Mouse (Mus musculus): ENCODE data around the gene Ybx2. TPM values are rescaled to one million over a fixed set of nuclear protein-coding genes. Genes with fewer than 3 reads are reported as not detected.
A peak's percentile ranks its signal among the peaks of the same experiment; 100 is the strongest.

Ybx2 gene
- total and polyA plus RNA-seq, 3 experiments, result 0.25 to 0.39 TPM; not detected in 1

DNA sequence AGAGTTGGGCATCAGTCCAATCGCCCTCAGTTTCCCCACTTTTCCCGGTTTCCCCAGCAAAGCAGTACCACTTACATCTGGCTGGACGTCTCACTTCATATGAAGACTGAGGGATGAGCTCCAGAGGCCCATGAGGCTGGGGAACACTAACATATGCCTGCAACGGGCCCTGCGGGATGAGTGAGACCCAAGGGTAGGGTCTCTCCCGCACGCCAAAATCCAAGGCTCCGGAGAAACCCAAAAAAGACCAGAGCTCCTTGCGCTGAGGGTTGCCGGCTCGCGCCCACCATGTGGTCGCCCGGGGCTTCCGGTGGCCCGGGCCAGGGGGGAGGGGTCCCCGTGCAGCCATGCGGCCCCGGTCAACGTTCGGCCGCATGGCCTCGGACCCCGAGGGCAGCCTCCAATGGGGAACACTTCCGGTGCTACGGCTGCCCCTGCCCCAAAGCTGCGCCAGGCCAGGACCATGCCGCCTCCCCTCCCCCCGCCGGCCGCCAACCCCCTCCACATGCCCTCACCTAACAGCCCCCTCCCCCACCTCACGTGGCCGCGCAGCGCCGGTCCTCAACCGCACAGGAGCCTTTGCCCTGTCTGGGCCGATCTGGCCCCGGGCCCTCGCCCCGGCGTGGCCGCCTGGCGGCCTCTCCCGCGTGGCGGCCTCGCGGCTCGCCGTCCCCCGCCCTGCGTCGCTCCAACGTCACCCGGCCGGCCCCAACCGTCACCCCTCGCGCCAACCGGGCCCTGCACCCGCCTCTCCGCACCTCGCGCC, 15.1 kb upstream of the Ybx2 start:
- Histone ChIP-seq H3K27ac (ENCODE audit: insufficient read depth, low read depth) (peak overlapping the region; percentile 89), H3K4me1 (ENCODE audit: control insufficient read depth in 1 of 2, insufficient read depth in 2 of 2) (peaks cover 17 to 50% of the 10 kb centered on the region in 2 experiments), H3K79me2 (replicated peaks; ENCODE audit: control insufficient read depth, extremely low read depth, insufficient read depth, poor library complexity, severe bottlenecking) (peaks cover 51% of the 10 kb centered on the region), H3K9me3 (replicated peaks; ENCODE audit: low read length) (no peaks in the 10 kb centered on the region), H3K36me3 (replicated peaks in 1 of 2; ENCODE audit: control insufficient read depth in 1 of 2, insufficient read depth in 1 of 2, low read length in 1 of 2) (peaks cover 36 to 40% of the 10 kb centered on the region in 2 experiments), H3K9ac (ENCODE audit: insufficient read depth, low read depth) (peak overlapping the region; percentile 97), H3K27me3 (replicated peaks) (no peaks in the 10 kb centered on the region), H3K4me3 (replicated peaks in 1 of 3; ENCODE audit: low read depth in 2 of 3, low read length in 2 of 3, poor library complexity in 1 of 3) (peak overlapping the region; percentile 90 to 99 (median 95)), H3K4me2 (ENCODE audit: insufficient read depth, low read depth, poor library complexity, severe bottlenecking) (peak overlapping the region; percentile 29; the same call in 1 of the 2 replicates)
- in situ Hi-C loops (cut with MboI; ENCODE audit: low pct_ligation_motif_present, low pct_unique_long_range_greater_than_20kb, low sequenced_read_pairs) (no loop called here), dilution Hi-C loops (cut with MboI; ENCODE audit: extremely low pct_ligation_motif_present, extremely low pct_unique_long_range_greater_than_20kb, low sequenced_read_pairs) (no loop called here)
- peak; percentile 66 for DNase-seq (ENCODE audit: extremely low read depth)
- TF ChIP-seq HCFC1 (IDR thresholded peaks at IDR 0.05; ENCODE audit: low read depth, low read length) (peak; percentile 54), TBP (conservative IDR thresholded peaks at IDR 0.05; ENCODE audit: low read depth, low read length) (no peak), ETS1 (conservative IDR thresholded peaks at IDR 0.05; ENCODE audit: low read depth, low read length) (no peak), KAT2A (IDR thresholded peaks at IDR 0.05; ENCODE audit: insufficient replicate concordance, low read length) (no peak), E2F4 (IDR thresholded peaks at IDR 0.05; ENCODE audit: insufficient replicate concordance, low read depth, low read length) (no peak), RCOR1 (conservative IDR thresholded peaks at IDR 0.05; ENCODE audit: low read depth, low read length) (no peak), ZNF384 (IDR thresholded peaks at IDR 0.05; ENCODE audit: low read depth, low read length) (no peak), USF2 (conservative IDR thresholded peaks at IDR 0.05; ENCODE audit: low read depth, low read length) (no peak), MAZ (IDR thresholded peaks at IDR 0.05; ENCODE audit: low read depth, low read length) (0 out of 2 replicates have a peak, but pooled peaks have one; percentile 26), MXI1 (IDR thresholded peaks at IDR 0.05; ENCODE audit: low read depth, low read length) (peak; percentile 82), BHLHE40 (IDR thresholded peaks at IDR 0.05; ENCODE audit: low read depth, low read length) (peak; percentile 85), USF1 (IDR thresholded peaks at IDR 0.05; ENCODE audit: low read depth, low read length) (peak; percentile 27; the same call in 1 of the 2 replicates), RAD21 (IDR thresholded peaks at IDR 0.05; ENCODE audit: low read depth, low read length) (no peak), ELF1 (IDR thresholded peaks at IDR 0.05; ENCODE audit: low read depth, low read length) (0 out of 2 replicates have a peak, but pooled peaks have one; percentile 8), MYC (IDR thresholded peaks at IDR 0.05; ENCODE audit: low read depth, low read length) (peak; percentile 98), CHD1 (IDR thresholded peaks at IDR 0.05; ENCODE audit: low read depth, low read length) (no peak), CHD2 (IDR thresholded peaks at IDR 0.05; ENCODE audit: low read length) (peak; percentile 86), IRF4 (IDR thresholded peaks at IDR 0.05; ENCODE audit: low read depth, low read length) (peak; percentile 12; the same call in 1 of the 2 replicates), MAX (IDR thresholded peaks at IDR 0.05; ENCODE audit: low read length) (peak; percentile 94), SMC3 (IDR thresholded peaks at IDR 0.05; ENCODE audit: low read depth, low read length) (no peak), MEF2A (IDR thresholded peaks at IDR 0.05; ENCODE audit: borderline replicate concordance, low read depth, low read length) (no peak; the same call in 1 of the 2 replicates), CTCF (conservative IDR thresholded peaks at IDR 0.05 in 1 of 2, IDR thresholded peaks at IDR 0.05 in 1 of 2; ENCODE audit: low read depth in 2 of 2, low read length in 2 of 2) (no peak), PAX5 (IDR thresholded peaks at IDR 0.05; ENCODE audit: low read length) (no peak), NRF1 (IDR thresholded peaks at IDR 0.05; ENCODE audit: low read depth, low read length) (no peak), MAFK (IDR thresholded peaks at IDR 0.05; ENCODE audit: insufficient replicate concordance, low read length) (no peak), POLR2AphosphoS2 (IDR thresholded peaks at IDR 0.05; ENCODE audit: low read depth, low read length) (no peak)

Data from CH12.LX (cell line).